Mouse (Mus musculus) adrenal gland, adult 8-10 months (tissue): ENCODE data around the gene Rbfox1. TPM values are rescaled to one million over a fixed set of nuclear protein-coding genes. Genes with fewer than 3 reads are reported as not detected.

Experiments
- DNase-seq: peaks from one replicate; pipeline ENCODE4 v3.0.0; 2022
- total RNA-seq, 4 experiments: library from RNA; stranded (reverse); gene quantifications; 2 replicates each; pipeline ENCODE4 v1.2.4; 2022

The Rbfox1 gene
- total RNA-seq, 4 experiments from 2014 or later = 1.3 to 4.0 (median 2.3) TPM

GRCm38 (mm10) chr16:6716214-6716911 is 831.2 kb downstream of the Rbfox1 start:
- peak; percentile 24 for DNase-seq

- no peak for DNase-seq
Measured at GRCm38 (mm10) chr16:6719027-6719426, 833.9 kb downstream of the Rbfox1 start.

GRCm38 (mm10) chr16:6732646-6733045 is 847.5 kb downstream of the Rbfox1 start:
- DNase-seq = peak; percentile 39

- no peak for DNase-seq
Measured at GRCm38 (mm10) chr16:6733427-6733826, 848.3 kb downstream of the Rbfox1 start.

DNA sequence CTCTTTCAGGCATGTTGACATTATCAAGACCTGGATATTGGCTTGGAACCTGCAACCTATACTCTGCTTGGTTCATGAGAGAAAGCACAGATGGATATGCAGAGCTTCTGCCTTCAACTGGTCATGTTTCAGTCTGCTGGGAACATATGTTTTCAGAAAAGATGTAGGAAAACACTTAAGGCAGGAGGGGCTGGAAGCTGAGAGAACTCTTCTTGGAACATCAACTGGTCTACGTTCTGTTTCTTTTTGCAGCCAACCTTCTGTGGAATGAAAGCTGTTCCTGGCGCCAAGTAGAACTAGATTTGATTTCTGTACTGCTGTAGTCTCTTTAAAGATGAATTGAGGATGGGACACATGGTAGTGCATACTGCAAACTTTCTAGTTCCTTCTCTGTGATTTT is 851.4 kb downstream of the Rbfox1 start:
- no peak for DNase-seq

DNA sequence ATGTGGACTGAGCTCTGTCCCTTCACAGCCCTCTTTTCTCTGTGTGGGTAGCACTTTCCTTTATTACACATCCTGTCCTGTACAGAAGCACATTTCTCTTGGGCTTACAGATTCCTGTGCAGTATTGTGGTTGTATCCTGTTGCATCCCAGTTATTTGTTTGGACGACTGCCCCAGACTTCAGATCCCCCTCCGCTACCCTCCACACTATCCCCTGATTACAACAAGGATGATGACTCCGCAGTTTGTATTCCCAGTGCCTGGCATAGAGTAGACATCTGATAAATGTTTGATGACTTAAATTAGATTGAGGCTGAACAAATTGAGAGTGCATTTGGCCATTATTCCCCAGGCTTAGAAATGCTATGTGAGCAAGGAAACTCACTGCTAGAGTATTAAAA is 851.8 kb downstream of the Rbfox1 start:
- no peak for DNase-seq

DNA sequence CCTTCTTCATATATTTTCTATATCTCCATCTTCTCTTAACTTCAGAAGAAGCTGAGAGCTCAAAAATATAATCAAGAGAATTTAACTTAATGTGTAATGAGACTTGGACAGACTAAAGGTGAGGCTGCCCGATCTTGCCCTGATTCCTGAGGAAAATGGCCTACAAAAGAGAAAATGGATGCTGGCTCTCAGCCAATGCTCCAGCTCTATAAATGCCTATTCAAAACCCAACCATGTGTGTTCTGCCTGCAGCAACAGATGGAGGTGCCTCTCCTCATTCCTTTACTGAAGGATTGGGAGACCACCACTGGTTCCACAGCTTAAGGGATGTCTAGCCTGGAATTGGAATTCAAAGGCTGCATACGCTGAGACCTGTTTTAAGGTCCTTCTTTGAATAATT is 861.0 kb downstream of the Rbfox1 start:
- DNase-seq = no peak

- no peak for DNase-seq
Measured at GRCm38 (mm10) chr16:6750491-6750890, 865.3 kb downstream of the Rbfox1 start.

GRCm38 (mm10) chr16:6754847-6755246 is 869.7 kb downstream of the Rbfox1 start:
- DNase-seq = no peak

DNA sequence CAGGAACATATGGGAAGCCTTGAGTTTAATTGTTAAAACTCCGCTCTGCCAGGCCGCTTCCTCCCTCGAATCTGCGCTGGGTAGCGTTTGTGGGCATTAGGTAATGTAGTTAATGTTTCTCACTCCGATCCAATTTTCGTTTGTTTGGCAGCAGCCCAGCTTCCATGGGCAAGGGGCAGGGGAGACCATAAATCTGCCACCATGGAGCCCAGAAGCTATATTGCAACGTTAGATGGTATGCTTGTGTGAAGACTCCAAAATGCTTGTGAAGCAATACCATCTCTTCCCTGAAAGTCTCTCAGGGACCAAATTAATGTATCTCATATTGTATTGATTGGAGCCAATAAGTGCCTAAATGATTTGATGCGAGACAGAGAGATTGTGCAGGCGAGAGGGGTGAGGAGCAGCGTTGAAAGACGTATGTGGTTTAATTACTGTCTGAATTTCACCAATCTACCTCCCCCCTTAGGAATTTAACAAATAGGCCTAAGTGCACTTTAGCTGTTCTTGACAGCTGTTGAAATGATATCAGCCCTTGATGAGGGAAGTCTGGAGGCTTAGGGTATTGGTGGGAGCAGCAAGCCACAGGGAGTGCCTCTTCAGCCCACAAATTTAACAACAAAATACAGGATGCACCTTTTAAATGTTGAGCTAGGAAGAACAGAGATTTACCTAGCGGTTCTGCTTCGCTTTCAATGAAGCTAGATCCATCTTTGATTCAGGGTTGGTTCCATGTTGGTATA is 884.5 kb downstream of the Rbfox1 start:
- DNase-seq = no peak

GRCm38 (mm10) chr16:6777506-6778185 is 892.5 kb downstream of the Rbfox1 start:
- DNase-seq = no peak

DNA sequence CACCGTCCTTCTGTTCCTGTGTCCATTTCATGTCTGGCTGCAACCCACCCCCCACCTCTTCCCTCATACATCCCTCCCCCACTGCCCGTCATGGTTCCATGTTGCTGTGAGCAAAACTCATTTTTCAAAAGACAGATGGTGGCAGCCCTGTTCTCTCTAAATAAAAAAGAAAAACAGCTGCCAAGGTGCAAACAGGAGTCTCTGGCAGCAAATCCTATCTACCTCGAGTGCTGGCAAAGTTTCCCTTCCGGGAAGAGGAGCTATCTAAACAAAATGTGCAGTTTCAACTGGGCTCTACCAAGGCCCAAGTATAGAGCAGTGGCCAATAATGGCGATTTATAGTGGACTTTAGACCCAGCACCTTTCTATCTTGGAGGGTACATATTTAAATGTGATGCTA is 899.0 kb downstream of the Rbfox1 start:
- DNase-seq = no peak

- DNase-seq = no peak
Measured at GRCm38 (mm10) chr16:6785026-6785425, 899.9 kb downstream of the Rbfox1 start.

- DNase-seq = peak; percentile 1
Measured at GRCm38 (mm10) chr16:6791218-6791617, 906.1 kb downstream of the Rbfox1 start.

DNA sequence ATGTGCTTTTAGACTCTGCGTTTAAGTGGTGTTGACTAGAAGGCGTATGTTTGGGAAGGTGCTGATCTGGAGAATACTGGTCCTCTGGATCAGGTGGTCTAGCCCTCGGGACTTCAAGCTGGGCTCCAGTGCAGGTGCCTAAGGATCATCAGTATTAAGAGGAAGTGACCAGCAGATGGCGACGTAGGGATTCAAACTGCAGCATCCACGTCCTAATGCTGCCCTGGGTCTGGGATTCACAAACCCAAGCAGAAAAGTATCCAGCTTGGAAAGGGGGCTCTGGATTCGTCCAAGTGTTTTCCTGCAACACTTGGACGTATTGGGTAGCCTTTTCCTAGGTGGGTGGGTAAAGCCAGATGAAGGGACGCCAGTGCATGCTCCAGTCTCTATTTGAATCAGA is 906.5 kb downstream of the Rbfox1 start:
- DNase-seq = peak; percentile 21

GRCm38 (mm10) chr16:6806246-6806645 is 921.1 kb downstream of the Rbfox1 start:
- DNase-seq = no peak

DNA sequence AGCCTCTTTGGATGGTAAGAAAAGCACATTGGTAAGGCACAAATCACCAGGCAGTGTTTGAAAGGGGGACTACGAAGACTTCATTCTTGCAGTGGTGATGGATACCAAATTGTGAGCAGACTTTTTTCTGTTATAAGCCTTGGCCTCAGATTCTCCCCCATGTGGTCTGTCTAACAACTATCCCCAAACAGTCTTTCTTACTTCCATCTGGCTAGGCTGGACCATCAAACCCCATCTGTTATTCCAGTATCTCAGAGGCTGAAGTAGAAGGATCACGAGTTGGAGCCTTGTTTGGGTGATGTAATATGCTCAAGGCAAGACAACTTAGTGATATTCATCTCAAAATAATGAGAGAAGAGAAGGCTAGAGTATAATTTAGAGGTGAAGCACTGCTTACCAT is 922.7 kb downstream of the Rbfox1 start:
- DNase-seq = no peak

DNA sequence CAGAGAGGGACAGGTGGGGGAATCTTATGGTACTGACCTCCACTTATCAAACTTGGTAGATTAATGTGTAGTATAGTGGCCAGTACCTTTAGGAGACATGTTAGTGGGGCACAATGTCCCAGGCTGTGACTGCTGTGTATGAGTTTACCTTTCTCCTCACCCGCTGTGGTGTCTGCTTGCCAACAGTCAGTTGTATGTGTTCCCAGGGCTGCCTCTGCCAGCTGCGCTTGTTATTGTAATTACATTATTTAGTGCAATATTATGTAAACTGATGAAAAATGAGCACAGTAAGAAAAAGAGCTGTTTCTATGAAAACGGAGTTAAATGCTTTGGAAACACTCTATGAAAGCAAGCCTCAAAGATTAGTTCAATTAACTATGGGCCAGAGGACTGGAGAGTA is 928.7 kb downstream of the Rbfox1 start:
- DNase-seq = no peak

GRCm38 (mm10) chr16:6821741-6822140 is 936.6 kb downstream of the Rbfox1 start:
- no peak for DNase-seq

DNA sequence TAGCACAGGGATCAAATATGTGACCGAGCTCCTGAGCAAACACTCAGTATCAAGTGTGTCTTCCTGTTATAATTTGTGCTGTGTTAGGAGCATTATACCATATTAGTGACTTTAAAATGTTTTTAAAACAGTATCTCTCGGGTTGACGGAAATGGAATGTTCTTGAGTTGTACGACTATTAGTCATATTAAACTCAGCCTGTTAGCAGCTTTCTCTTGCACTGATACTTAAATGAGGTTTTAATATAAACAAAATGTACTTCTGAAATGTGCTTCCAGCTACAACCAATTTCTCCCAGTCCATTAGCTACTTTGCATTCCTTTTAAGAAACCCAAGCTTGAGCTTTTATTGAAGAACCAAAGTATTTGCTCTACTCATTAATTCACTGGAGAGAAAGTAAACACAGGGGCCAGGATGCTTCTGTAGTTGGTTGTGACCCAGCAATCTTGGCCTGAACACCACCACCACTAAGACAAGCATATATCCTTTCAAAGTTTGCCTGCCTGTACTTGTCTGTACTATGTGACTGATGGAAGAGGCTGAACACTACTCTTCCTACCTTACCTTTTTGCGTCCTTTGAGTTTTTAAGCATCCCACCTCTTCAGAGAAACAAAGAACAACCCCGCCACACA is 944.9 kb downstream of the Rbfox1 start:
- no peak for DNase-seq

DNA sequence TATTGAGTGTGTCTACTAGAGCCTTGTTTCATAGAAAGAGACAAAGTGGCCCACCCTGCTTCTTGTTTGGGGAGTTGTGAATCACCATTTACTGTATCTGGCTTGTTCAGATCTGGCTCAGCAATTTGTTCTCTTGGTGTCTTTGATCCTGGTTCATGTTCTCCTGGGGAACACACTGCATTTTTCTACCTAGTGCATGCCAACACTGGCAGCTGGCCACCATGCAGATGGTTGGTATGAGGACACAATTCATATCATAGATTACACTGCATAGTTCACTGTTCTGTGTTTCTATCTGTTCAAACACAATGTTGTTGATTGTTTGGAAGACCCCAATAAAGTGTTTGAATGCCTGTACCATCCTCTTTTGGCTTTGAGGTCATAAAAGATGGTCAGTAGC is 948.3 kb downstream of the Rbfox1 start:
- no peak for DNase-seq

GRCm38 (mm10) chr16:6835051-6835450 is 949.9 kb downstream of the Rbfox1 start:
- no peak for DNase-seq
